Mouse (Mus musculus) liver, embryonic 11.5 days (tissue): ENCODE results near the gene Cyb5r3. TPM values are rescaled to one million over a fixed set of nuclear protein-coding genes. Genes with fewer than 3 reads are reported as not detected.

Experiments
- ATAC-seq: fragments of 200-750 bp; cut with Nextera tagmentation; replicated peaks from 2 replicates; pipeline ENCODE4 v1.8.0; 2017; ENCODE audit warnings: moderate number of reproducible peaks, mild to moderate bottlenecking, moderate TSS enrichment, moderate library complexity; ENCODE audit not compliant: low FRiP score
- DNase-seq: peaks from one replicate; pipeline ENCODE4 v3.0.0-alpha.2; 2017; ENCODE audit warnings: low spot score
- H3K27ac ChIP-seq: fragments of 300-500 bp; sonication (generic); 2 replicates; pipeline ENCODE4 v1.5.1; 2014; ENCODE audit warnings: mild to moderate bottlenecking, low read depth, low read length, control low read depth
- H3K27me3 ChIP-seq: fragments of 300-500 bp; sonication (generic); replicated peaks from 2 replicates; pipeline ENCODE4 v1.6.1; 2014; ENCODE audit warnings: low read length, mixed read lengths; ENCODE audit not compliant: control insufficient read depth, insufficient read depth
- H3K36me3 ChIP-seq: fragments of 300-500 bp; sonication (generic); 2 replicates; pipeline ENCODE4 v1.6.1; 2014; ENCODE audit warnings: mild to moderate bottlenecking, low read length, moderate library complexity, mixed read lengths; ENCODE audit not compliant: control insufficient read depth, insufficient read depth
- H3K4me1 ChIP-seq: fragments of 300-500 bp; sonication (generic); replicated peaks from 2 replicates; pipeline ENCODE4 v1.6.1; 2014; ENCODE audit warnings: low read length, mixed read lengths; ENCODE audit not compliant: control insufficient read depth, insufficient read depth
- H3K4me2 ChIP-seq: fragments of 300-500 bp; sonication (generic); 2 replicates; pipeline ENCODE4 v1.6.1; 2014; ENCODE audit warnings: mild to moderate bottlenecking, control low read depth, moderate library complexity
- H3K4me3 ChIP-seq: fragments of 300-500 bp; sonication (generic); 2 replicates; pipeline ENCODE4 v1.5.1; 2014; ENCODE audit warnings: low read depth, low read length, control low read depth
- H3K9ac ChIP-seq: fragments of 300-500 bp; sonication (generic); 2 replicates; pipeline ENCODE4 v1.6.1; 2014; ENCODE audit warnings: low read depth, low read length, control low read depth
- H3K9me3 ChIP-seq: fragments of 300-500 bp; sonication (generic); 2 replicates; pipeline ENCODE4 v1.6.1; 2016; ENCODE audit warnings: low read length, inconsistent platforms, mixed read lengths; ENCODE audit not compliant: control insufficient read depth
- WGBS: fragments of 180-500 bp; shearing (Covaris S2); extraction: QIAGEN DNeasy Blood & Tissue Kit; methylation state at CpG from one replicate; pipeline ENCODE4 v1.1.7; 2014; 5-methylcytosine and 5-hydroxymethylcytosine counted together
- polyA plus RNA-seq: library from polyadenylated mRNA; unstranded; fragments of >200 nt; fragmentation: Nextera tagmentation; extraction: Ambion mirVana; gene quantifications from 2 replicates; pipeline ENCODE4 v1.2.1, GENCODE M21; 2014

The Cyb5r3 gene
- polyA plus RNA-seq, 1 experiment from 2014 or later = 219 TPM

DNA sequence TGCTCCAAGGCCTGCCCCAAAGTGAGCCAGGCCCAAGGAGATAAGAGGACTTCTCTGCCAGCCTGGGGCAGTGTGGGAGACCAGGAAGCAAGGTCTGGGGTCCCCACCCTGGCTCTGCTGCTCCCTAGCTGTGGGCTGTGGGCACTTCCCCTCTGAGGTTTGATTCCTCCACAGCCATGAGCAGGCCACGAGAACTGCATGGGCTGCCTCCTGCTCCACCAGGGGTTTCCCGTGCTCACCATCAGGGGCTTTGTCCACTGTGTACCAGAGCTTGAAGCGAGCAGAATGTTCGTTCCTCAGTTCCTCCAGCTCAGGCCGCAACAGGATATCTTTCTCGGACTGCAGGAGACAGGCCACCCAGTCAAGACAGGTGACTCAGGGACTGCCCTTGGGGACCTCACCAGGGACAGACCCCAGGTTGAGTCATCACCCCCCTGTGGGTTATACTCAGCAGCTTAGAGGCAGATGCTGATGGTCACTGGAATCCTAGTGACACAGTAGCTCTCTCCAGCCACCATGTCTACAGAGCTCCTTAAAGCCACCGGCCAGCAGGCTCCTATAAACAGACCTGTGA, 13.7 kb downstream of the Cyb5r3 start:
- Histone ChIP-seq H3K36me3 (peaks cover 43% of the 10 kb centered on the region), H3K4me3 (no peak overlapping the region), H3K4me2 (no peak overlapping the region), H3K27ac (no peak overlapping the region), H3K9ac (no peak overlapping the region), H3K9me3 (no peaks in the 10 kb centered on the region), H3K27me3 (no peaks in the 10 kb centered on the region), H3K4me1 (peaks cover 6% of the 10 kb centered on the region)
- WGBS = 85% methylated on average over 7 of the region's 7 CpGs
- ATAC-seq = no peak
- DNase-seq = no peak

DNA sequence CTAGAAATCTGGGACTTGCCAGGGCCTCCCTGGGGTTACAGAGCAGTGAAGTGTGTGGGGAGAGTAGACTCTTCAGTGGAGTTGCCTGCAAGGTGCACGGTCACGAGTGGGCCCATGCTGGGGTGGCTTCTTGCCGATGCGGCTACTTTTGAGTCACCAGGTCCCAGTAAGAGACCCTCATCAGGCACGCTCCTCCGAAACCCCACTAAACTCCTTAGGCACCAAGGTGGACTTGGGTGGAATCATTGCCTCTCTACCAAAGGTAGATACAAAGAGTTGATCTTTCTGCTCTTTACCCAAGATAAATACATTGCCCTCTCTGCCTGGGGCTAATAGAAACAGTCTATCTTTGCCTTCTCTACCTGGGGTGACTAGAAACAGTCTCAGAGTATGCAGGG, 14.7 kb downstream of the Cyb5r3 start:
- Histone ChIP-seq H3K36me3 (peaks cover 43% of the 10 kb centered on the region), H3K4me1 (peaks cover 6% of the 10 kb centered on the region), H3K4me3 (no peak overlapping the region)

DNA sequence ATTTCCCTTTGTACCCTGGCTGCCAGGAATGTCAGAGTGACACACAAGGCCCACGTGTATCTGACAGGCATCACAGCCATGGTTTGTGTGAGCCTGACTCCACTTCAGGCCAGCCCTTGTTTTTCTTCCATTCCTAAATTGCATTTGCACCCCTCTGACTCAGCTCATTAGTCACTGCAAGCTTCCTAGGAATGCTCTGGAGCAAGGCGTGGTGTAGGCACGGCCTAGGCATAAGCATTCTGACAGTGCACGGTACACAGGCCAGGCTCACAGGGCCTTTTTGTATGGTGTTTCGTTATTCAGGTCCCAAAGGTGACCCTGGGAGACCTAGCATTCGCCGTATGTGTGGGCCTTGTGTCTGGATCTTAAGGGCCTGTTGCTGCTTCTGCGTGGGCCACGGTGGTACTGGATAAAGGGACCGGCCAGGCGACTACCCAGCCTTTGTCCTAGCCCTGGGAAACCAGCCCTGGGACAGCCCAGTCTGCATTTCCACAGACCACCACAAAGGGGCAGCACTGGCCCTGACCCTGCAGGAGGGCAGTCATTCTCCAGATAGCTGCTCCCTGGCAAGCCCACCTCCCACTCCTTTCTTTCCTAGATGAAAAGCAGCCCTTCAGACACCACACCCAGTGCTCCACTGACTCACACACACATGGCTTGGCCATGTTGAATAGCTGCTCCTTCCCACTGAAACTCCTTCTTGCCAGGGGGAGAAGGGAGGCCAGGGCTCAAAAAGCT, 15.3 kb downstream of the Cyb5r3 start:
- H3K4me1 ChIP-seq = peaks cover 1% of the 10 kb centered on the region; the same call in 1 of the 2 replicates
- H3K36me3 ChIP-seq = peaks cover 37% of the 10 kb centered on the region
- no peak overlapping the region for H3K9ac ChIP-seq
- 70% methylated on average over 11 of the region's 11 CpGs for WGBS
- ATAC-seq (no peak), DNase-seq (no peak)
- H3K27ac ChIP-seq = no peak overlapping the region
- no peaks in the 10 kb centered on the region for H3K9me3 ChIP-seq
- H3K27me3 ChIP-seq = no peaks in the 10 kb centered on the region
- H3K4me2 ChIP-seq = no peak overlapping the region
- H3K4me3 ChIP-seq = no peak overlapping the region

More for the DNA sequence above, 14.7 kb downstream of the Cyb5r3 start:
- no peak overlapping the region for H3K4me2 ChIP-seq
- no peaks in the 10 kb centered on the region for H3K27me3 ChIP-seq
- no peak for ATAC-seq
- WGBS = 92% methylated on average over 6 of the region's 6 CpGs
- H3K9ac ChIP-seq = no peak overlapping the region
- DNase-seq = no peak
- no peak overlapping the region for H3K27ac ChIP-seq
- H3K9me3 ChIP-seq = no peaks in the 10 kb centered on the region

DNA sequence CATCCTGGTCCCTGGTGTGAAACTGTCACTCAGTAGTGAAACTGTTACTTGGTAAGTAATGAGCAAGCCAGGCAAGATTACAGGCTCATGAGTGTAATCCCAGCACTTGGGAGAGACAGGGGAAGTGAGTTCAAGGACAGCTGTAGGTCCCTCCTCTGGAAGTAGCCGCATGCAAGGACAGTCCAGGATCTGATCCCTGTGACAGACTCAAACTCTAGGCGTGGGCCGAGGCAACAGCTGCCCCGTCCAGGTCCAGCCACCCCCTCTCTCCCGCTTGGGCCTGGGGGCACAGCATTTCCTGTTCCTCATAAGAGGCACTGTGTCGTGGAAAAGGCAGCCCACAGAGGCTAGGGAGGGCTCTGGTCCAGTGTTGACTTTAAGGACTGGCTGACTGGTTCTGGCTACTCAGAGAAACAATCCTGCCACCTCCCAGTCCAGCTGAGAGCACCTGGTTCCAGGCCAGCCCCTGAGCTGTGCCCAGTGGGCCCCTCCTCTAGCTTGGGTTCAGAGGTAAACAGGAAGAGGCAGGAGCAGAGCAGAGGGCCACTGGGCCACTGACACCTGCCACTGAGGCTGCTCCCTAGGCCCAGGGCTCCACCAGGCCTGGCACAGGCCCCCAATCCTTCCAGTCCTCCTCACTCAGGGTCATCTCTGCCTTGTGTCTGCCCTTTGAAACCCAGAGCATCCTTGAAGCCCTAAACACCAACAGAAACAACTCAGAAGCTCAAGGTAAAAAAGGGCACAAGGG, 16.5 kb downstream of the Cyb5r3 start:
- no peaks in the 10 kb centered on the region for H3K9me3 ChIP-seq
- ATAC-seq = no peak

DNA sequence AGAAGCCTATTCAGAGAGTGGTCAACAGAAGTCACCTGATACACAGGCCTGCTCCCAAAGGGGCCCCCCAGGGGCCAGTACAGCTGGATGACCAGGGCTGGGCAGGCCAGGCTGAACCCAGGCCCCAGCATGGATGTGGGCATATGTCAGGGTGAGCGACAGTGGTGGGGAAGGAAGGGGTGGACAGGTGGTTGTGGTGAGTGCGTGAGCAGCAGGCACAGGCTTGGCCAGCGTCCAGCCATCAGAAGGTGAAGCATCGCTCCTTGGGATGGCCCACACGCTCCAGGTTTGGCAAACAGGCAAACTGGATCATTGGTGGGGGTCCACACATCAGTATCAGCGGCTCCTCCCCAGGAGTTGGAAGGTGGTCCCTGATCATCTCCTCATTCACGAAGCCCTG, 18.1 kb downstream of the Cyb5r3 start:
- Histone ChIP-seq H3K36me3 (peaks cover 20% of the 10 kb centered on the region), H3K9ac (no peak overlapping the region), H3K27ac (no peak overlapping the region), H3K9me3 (no peaks in the 10 kb centered on the region), H3K27me3 (no peaks in the 10 kb centered on the region), H3K4me3 (no peak overlapping the region), H3K4me2 (no peak overlapping the region), H3K4me1 (no peaks in the 10 kb centered on the region)
- DNase-seq = no peak
- 95% methylated on average over 7 of the region's 7 CpGs for WGBS
- no peak for ATAC-seq

More for the DNA sequence above, 16.5 kb downstream of the Cyb5r3 start:
- Histone ChIP-seq H3K4me2 (no peak overlapping the region), H3K9ac (no peak overlapping the region), H3K36me3 (peaks cover 30% of the 10 kb centered on the region), H3K27ac (no peak overlapping the region), H3K27me3 (no peaks in the 10 kb centered on the region), H3K4me3 (no peak overlapping the region), H3K4me1 (no peaks in the 10 kb centered on the region)
- WGBS = 78% methylated on average over 6 of the region's 6 CpGs
- no peak for DNase-seq

DNA sequence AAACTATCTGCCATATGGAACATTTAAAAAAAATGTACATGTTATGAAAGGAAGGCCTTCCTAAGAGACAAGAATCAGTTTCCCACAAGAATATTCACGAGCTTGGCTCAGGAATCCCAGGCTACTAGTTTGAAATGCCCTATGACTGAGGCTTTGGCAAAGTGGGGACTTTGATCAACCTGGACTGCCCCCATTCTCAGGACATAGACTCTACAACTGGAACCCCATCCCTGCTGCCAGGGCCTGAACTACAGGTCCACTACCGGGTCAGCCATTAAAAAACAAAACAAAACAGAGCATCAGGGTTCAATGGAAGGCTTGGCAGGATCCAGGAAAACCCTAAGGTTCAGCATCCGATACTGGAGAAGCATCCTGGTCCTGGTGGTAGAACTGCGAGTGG, 21.7 kb downstream of the Cyb5r3 start:
- WGBS = 82% methylated on average over 4 of the region's 4 CpGs
- no peak overlapping the region for H3K27ac ChIP-seq
- H3K9ac ChIP-seq = no peak overlapping the region
- no peaks in the 10 kb centered on the region for H3K27me3 ChIP-seq
- peaks cover 5% of the 10 kb centered on the region; the same call in 1 of the 2 replicates for H3K4me1 ChIP-seq
- no peak for ATAC-seq
- peaks cover 6% of the 10 kb centered on the region; the same call in 1 of the 2 replicates for H3K36me3 ChIP-seq
- H3K9me3 ChIP-seq = no peaks in the 10 kb centered on the region
- DNase-seq = no peak
- no peak overlapping the region for H3K4me2 ChIP-seq
- H3K4me3 ChIP-seq = no peak overlapping the region

DNA sequence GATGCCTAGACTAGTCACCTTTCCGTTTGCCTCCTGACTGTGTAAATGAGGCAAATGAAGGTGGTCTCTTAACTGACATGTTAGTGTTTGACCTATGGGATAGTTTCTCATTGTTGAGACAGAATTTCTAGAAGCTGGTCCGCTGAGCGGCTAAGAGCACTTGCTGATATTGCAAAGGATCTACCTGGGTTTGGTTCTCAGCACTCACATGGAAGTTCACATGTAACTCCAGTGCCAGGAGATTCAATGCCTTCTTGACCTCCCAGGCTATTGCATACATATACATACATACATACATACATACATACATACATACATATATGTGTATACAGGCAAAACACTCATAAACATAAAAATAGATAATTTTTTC, 22.3 kb downstream of the Cyb5r3 start:
- Histone ChIP-seq H3K9ac (peak overlapping the region; percentile 7; the same call in 1 of the 2 replicates), H3K9me3 (no peaks in the 10 kb centered on the region), H3K27ac (peak overlapping the region; percentile 73), H3K4me3 (no peak overlapping the region), H3K4me2 (peak overlapping the region; percentile 36; the same call in 1 of the 2 replicates), H3K4me1 (peaks cover 8% of the 10 kb centered on the region; the same call in 1 of the 2 replicates), H3K36me3 (peaks cover 8% of the 10 kb centered on the region; the same call in 1 of the 2 replicates), H3K27me3 (no peaks in the 10 kb centered on the region)
- WGBS = 24% methylated on average over 3 of the region's 3 CpGs
- ATAC-seq = no peak
- DNase-seq = no peak

DNA sequence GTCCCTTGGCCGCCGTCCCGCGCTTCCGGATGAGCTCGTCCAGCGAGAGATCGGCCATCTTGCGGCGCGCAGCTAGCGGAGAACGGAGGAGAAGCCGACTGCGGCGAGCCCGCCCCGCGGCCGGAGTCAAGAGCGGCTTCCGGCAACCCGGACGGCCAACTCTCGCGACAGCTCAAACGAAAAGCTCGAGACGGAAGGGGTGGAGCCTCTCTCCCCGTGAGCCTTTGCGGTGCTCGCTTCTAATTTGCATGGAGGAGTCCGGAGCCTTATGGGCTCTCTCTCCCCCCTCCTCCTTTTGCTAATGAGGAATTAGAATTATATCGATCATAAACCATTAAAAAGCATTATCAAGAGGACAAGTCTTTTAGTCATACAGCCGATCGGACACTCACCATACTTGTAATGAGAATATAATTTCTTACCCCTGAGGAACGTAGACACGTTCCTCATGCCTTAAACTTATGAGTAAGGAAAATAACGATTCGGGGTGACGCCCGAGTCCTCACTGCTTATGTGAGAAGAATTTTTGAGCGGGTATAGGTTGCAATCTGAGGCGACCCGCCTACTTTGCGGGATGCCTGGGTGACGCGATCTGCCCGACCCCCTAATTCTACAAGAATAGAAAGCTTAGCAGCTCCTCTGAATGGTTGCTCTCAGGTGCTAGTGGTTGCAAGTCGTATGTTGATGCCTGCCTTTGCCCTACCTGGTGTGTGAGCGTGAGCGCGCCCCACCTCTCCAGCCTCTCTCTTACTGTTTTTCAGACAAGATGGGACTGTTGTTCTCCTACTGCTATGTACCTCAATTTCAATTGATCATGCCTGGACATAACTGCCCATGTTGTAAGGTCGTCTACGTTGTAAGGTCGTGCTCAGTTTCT, 23.0 kb downstream of the Cyb5r3 start, which contains the start of gene Poldip3:
Gene Poldip3 (minus strand): TSS at position 189 of the 877 bp plus-strand sequence.
- DNase-seq = peak; percentile 96
- H3K9me3 ChIP-seq = no peaks in the 10 kb centered on the region
- H3K4me3 ChIP-seq = peak within 1 kb of the TSS; percentile 71
- H3K4me1 ChIP-seq = peaks cover 8% of the 10 kb centered on the region
- peak within 1 kb of the TSS; percentile 81 for H3K9ac ChIP-seq
- peaks cover 6% of the 10 kb centered on the region; the same call in 1 of the 2 replicates for H3K36me3 ChIP-seq
- H3K27me3 ChIP-seq = no peaks in the 10 kb centered on the region
- peak within 1 kb of the TSS; percentile 73 for H3K27ac ChIP-seq
- peak; percentile 89 for ATAC-seq
- WGBS = under 1% methylated on average over 56 of the region's 56 CpGs
- peak within 1 kb of the TSS; percentile 82 for H3K4me2 ChIP-seq
